Mouse (Mus musculus) yolk sac, embryonic 10.5 days (tissue): Measurements from ENCODE around the gene Fam131a.
"Not testable (repeated sequence)": the region's sequence is repeated elsewhere in the genome, so short reads cannot be mapped to it uniquely, and the experiment has no call there.

Experiments used
- DNase-seq: peaks from one replicate; pipeline ENCODE4 v3.0.0-alpha.2; 2017; ENCODE audit warnings: low spot score

The Fam131a gene

DNA sequence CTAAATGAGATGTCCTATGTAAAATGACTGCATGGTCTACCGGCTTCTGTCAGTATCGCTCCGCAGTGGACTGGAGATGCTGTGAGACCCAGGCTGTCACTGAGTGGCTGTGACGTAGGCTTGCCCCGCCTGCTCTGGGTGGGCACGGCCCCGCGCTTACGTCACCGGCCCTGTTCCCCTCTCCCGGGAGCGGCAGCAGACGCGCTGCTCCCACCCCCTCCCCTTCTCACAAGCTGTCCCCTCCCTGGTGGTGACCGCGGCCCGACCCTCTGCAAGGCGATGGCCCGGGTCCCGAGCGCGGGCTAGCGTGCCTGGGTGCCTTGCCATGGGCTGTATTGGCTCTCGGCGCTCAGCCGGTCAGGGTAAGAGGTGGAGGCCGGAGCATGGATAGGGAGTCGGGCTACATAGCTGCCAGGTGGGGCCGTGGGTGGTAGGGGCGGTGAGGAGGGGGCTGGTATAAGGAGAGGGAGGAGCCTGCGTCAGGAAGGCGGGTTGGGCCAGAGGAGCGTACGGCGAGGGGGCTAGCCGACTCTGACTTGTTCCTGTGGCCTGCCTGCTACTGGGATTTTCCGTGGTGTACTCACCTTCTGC lies at the start of gene Fam131a:
Gene Fam131a (plus strand): TSS at position 131 of the 591 bp plus-strand sequence.
- DNase-seq, result peak; percentile 95

DNA sequence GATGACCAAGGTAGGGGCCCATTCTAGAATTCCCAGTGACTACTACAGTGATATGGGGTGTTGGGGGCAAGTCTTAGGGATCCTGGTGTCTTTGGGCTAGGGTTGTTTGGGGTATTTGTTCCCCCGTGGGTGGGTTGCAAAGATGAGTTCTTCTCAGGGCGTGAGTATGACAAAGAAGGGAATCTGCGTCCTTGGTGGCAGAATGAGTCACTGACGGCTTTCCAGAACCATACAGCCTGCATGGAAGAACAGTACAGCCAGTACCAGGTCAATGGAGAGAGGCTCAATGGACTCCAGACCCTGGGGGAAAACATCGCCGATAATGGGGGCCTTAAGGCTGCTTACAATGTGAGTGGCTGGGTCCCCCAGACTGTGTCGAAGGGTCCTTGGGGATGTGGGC lies 49.1 kb upstream of the Fam131a start:
- DNase-seq, result no peak

DNA sequence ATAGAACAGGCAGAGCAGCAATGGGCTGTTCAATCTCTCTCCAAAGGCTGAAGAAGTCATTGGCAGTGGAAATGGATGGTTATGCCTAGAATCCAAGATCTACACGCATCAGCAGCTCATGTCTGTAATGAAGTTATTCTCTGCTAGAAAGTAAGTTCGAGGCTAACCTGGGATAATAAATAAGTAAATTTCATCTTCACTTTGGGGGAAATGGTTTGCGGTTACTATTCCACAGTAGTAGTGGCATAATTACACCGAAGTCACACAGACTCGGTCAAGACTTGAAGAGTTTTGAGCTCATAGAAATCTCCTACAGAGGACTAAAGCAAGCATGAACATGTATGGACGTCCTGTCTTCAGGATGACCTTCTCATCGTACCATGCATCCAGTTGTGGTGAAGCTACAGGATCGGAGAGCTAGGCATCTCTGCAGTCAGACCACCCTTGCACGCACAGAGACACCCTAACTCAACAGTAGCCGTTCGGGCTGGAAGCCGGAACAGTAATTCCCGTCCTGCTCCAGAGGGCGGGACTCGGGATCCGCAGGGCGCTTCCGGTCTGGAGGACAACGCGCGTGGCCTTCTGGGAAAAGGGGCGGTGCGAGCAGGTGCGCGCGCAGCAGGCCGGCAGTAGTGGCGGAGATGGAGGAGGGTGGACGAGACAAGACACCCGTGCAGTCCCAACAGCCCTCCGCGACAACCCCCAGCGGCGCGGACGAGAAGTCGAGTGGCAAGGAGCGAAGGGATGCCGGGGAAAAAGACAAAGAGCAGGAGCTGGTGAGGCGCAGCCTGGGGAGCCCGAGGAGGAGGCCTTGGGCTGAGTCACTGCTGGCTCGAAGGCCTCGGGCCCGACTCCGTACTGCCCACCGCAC lies 41.7 kb upstream of the Fam131a start, which contains the start of gene Psmd2:
Gene Psmd2 (plus strand): TSS at position 577 of the 871 bp plus-strand sequence.
- DNase-seq, result peak; percentile 94

DNA sequence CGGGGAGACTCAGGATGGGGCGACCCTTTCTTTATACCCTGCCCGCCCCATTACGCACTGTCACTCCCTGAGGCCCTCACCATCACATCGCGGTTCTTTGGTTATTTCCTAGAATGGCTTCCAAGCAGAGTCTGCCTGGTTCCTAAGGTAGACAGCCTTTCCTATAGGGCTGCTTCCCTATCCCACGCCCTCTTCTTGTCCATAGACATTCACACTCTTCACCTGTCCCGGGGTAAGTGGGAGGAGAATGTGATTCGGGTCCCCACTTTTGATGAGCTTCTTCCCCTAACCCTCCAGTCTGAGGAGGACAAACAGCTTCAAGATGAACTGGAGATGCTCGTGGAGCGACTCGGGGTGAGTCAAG lies 41.1 kb upstream of the Fam131a start:
- DNase-seq, result no peak

DNA sequence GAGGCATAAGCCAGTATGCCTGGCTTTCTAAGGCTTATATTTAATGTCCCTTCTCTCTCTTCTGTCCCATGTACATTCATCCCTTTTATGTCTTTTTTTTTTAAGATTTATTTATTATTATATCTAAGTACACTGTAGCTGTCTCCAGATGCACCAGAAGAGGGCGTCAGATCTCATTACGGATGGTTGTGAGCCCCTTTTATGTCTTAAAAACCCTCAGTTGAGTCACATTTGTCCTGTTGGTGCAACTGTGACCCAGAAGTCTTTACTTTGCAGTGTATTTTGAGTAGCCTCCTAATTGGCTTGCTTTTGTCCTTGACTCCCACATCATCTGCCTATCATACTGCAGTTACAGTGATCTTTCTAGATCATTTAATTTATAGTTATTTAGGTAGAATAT lies 39.7 kb upstream of the Fam131a start:
- DNase-seq, result no peak

DNA sequence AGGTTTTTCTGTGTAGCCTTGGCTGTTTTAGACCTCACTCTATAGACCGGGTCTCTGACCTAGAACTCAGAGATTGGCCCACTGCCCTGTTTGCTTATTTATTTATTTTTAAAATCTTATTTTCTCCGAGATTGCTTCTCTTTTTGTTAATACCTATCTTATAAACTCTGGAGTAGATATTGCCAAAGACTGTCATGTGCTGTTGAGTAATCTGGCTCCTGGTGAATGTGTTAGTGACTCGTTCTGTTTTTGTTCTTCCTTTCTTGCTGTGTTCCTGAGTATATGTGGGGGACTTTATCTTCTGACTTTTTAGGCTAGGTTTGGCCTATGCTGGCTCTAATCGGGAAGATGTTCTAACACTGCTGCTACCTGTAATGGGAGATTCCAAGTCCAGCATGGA lies 35.4 kb upstream of the Fam131a start:
- DNase-seq, result no peak

DNA sequence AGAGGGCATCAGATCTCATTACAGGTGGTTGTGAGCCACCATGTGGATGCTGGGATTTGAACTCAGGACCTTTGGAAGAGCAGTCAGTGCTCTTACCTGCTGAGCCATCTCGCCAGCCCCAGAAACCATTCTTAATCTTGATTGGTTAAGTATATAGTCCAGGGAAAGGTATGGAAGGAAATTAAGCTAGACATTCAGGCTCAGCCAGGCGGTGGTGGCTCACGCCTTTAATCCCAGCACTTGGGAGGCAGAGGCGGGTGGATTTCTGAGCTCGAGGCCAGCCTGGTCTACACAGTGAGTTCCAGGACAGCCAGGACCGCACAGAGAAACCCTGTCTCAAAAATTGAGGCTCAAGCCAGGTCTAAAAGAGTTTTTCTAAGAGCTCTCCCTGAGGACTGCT lies 25.0 kb upstream of the Fam131a start, which contains the start of gene Eif4g1:
Gene Eif4g1 (plus strand): TSS at position 301 of the 400 bp plus-strand sequence.
- not testable (repeated sequence) for DNase-seq

DNA sequence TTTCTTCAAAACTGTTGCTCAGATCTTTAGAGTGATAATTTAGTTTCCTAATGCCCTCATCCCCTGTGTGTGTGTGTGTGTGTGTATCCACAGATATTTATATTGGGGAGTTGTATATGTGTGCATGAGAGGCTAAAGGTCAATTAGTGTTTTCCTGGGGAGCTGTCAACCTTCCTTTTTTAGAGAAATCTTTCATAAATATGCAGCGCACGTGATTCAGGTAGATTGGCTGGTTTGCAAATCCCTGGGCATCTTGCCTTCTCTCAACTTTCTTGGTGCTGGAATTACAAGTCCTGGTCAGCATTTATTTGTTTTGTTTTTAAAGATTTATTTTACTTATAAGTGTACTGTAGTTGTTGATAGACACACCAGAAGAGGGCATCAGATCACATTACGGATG lies 22.8 kb upstream of the Fam131a start:
- no peak for DNase-seq

DNA sequence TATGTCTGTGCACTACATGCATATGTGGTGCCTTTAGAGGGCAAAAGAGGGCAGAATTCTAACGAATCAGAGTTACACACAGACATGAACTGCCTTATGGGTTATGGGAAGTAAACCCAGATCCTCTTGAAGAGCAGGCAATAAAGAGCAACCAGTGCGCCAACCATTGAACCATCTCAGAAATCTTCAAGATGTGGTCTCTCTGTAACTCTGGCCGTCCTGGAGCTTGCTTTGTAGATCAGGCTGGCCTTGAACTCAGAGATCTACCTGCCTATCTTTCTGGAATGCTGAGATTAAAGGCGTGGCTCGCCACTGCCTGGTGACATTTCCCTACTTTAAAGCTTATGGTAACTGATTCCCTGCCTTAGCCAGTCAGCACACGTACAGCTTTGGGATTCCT lies 21.2 kb upstream of the Fam131a start:
- no peak for DNase-seq

DNA sequence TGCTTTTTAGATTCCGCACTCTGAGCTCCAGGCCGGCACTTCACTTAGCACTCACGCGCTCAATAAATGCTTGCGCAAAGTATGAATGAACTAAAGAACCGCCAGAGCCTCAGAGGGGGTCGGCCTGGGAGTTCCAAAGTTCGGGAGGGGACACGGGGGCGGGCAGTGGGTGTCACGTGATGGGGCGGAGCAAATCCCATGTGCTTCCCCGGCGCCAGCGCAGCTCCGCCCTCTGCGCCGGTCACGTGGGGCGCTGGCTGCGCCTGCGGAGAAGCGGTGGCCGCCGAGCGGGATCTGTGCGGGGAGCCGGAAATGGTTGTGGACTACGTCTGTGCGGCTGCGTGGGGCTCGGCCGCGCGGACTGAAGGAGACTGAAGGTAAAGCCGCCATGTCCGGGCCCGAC lies 20.5 kb upstream of the Fam131a start:
- peak; percentile 97 for DNase-seq

DNA sequence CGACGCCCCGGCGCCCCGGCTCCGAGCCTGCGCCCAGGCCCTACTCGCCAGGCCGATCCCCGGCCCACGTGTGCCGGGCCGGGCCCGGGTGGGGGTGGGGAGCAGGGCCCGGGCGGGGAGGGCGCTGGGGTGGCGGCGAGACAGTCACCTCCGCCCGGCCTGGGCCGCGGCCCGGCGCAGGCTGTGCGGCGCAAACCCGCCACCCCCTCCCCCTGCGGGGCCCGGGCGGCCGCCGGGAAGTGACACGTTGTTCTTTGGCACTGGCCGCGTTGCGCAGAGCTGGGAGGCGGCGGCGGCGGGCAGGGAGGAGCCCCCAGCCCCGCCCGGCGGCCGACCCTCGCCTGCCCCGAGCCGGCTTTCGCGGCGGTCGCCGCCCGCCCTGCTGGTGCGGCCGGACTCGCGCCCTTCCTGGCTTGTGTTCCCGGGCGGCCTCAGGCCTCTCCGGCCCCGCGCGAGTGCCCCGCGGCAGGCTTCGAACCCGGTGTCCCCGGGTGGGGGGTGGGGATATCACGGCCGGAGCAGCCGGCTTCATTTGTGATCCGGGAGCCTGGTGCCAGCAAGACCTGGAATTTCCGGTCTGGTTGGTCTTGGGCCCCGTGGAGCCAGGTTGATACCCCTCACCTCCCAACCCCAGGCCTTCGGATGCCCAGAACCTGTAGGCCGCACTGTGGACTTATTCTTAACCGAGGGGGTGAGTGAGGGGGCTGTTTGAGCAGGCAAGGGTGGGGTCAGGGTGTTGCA lies 19.9 kb upstream of the Fam131a start:
- peak; percentile 66 for DNase-seq

DNA sequence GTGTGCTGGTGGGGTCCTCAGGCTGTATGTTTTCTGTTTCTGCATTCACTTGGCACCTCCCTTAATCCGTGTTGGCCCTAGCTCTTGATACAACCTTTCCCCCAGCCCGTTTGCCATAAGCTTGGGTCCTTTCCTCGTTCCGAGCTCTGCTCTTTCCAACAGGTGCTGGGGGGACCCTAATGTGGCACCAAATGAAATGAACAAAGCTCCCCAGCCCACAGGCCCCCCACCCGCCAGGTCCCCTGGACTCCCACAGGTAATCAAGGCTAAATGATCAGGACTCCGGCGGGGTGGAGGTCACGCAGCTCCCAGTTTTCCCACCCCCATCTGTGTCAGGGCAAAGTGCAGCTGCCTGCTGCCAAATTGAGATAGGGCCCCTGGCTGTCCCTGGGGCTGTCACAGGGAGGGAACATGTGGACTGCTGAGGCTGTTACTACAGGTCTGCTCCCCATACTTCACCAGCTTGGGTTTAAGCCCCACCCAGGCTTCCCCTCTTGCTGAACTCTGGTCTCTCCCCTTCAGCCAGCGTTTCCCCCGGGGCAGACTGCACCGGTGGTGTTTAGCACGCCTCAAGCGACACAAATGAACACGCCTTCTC lies 19.2 kb upstream of the Fam131a start:
- peak; percentile 73 for DNase-seq

DNA sequence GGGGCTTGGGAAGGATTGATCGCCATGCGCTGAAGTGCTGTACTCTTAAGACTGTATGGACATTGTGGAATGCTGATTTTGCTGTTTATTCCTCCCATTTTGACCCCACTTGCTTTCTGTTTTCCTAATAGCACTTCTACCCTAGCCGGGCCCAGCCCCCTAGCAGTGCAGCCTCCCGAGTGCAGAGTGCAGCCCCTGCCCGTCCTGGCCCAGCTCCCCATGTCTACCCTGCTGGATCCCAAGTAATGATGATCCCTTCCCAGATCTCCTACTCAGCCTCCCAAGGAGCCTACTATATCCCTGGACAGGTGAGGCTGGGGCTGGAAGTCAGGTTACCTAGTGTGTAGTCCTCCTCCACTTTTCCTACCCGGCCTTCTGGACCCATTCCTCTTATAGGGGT lies 17.8 kb upstream of the Fam131a start:
- no peak for DNase-seq

DNA sequence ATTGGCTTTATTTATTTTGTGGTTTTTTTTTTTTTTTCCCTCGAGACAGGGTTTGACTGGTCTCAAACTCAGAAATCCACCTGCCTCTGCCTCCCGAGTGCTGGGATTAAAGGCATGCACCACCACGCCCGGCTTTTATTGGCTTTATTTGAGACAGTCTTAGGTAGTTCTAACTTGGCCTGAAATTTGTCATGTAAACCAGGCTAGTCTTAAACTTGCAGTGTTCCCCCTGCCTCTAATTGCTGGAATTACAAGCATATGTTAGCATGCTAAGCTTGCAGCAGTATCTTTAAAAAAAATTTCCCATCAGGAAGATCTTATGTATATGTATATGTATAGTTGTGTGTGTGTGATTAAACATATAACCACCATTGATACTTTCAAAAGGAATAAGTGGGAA lies 16.3 kb upstream of the Fam131a start:
- no peak for DNase-seq

DNA sequence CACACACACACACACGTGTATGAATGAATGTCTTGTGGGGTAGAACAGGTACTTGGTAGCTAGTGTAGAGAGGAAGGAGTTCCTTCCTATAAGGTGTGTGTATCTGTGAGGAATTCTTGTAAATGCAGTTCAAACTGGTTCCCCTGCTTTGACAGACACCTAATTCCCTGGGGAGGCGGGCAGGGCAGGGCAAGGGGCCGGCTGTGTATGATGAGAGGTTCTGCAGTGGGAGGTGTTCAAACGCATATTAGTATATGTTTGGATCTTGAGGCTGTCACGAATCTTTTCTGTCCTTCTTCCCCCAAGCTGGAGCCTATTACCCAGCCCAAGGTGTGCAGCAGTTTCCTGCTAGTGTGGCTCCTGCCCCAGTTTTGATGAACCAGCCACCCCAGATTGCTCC lies 15.7 kb upstream of the Fam131a start:
- no peak for DNase-seq

DNA sequence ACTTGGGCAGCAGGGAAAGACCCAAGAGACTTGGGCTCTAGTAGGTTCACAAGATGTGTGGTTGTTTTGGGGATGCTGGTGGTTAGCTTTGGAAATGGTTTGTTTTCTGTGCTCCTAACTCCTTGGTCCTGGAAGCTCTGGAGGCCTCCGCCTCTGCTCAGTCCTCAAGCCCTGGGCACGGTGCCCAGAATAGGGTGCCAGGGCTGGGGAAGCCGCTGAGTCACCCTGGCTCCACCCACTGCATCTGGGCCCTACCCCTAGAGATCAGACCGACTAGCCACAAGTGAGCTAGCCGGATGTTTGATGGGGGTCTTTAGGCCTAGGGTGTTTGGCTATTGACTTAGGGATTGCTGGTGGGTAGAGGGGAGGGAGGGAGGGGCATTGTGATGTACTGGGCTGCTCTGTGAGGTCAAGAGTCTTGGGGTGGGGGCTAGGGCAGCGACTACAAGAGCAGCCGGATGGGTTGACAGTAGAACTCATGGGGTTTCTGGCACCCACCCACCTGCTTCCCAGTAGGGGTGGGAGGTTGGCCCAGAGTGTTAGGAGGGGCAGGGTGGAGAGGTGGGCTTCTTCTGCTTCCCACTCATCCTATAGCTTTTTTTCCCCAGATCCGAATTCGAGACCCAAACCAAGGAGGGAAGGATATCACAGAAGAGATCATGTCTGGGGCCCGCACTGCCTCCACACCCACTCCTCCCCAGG lies 14.9 kb upstream of the Fam131a start:
- no peak for DNase-seq

DNA sequence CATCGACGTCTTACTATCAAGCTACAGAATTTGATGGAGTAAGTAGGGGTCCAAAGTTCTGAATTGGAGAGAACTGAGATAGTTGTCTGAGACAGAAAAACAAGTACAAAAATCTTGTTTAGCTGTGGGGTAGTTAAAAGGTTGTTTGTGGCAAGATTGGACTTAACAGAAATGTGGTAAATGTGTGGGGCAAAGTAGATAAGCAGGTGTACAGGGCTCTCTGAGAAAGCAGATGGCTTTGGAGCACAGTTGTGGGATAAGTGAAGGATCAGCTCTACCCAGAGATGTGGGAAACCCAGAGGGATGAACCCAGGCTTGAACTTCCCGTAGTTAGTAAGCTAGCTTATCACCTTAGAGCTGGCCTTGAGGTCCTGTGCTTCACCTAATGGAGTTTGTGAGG lies 2.3 kb upstream of the Fam131a start:
- DNase-seq, result no peak

DNA sequence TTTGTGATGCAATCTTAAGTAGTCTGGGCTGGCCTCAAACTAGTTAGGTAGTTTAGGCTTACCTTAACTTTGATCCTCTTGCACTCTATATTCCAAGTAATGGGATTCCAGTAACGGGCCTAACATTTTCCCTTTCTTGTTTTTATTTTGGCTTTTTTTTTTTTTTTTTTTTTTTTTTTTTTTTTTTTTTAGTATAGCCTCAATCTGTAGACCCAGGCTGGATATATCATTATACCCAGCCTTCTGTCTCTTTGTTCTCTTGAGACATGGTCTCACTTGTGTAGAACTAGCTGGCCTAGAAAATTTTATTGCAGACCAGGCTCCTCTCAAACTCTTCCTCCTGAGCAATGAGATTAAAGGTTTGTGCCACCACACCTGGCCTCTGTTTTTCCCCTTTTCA lies 1.4 kb upstream of the Fam131a start:
- DNase-seq, result no peak

DNA sequence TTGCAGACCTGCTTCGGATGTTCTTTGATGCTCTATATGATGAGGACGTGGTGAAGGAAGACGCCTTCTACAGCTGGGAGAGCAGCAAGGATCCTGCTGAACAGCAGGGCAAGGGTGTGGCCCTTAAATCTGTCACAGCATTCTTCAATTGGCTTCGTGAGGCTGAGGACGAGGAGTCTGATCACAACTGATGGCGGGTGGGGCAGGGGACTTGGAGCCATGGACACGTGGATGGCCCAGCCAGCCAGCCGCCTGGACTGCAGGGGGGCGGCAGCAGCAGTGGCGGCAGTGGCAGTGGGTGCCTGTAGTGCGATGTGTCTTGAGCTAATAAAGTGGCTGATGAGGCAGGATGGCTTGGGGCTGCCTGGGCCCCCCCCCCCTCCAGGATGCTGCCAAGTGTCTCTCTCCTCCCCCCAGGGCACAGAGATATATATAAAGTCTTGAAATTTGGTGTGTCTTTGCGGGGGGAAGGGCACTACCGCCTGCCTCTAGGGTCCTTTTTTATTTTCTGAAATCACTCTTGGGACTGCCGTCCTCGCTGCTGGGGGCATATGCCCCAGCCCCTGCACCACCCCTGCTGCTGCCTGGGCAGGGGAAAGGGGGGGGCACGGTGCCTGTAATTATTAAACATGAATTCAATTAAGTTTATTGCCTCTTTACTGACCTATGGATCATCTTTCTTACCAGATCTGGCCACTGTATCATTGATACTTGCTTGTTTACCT lies 638 bp upstream of the Fam131a start:
- no peak for DNase-seq

DNA sequence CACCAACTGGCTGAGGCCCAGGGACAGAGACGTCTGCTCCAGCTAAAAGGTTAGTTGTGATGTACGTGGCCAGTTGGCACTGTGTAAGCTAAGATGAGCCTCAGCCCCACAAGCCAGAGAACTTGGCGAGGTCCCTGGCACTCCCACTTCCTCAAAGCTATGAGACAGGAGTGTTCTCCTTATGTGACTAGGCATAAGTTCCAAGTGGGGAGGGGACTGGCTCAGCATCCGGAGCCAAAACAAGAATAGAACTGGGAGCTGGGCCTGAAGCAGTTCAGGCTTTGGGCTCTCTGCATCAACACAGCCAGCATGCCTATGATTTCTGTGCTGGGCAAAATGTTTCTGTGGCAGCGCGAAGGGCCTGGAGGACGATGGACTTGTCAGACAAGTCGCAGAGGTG lies 1.7 kb downstream of the Fam131a start:
- no peak for DNase-seq
